11 mouse cellular contexts compared by ENCODE assay signal in genomic region chr15:80950055-80950454, GRCm38 (mm10). TPM values are rescaled to one million over a fixed set of nuclear protein-coding genes. Genes with fewer than 3 reads are reported as not detected.
DNase-seq lines count a peak whose midpoint lies in the region; ATAC-seq and TF ChIP-seq lines count a peak whose summit lies in the region.
"Had no signal": no experiment of that assay in that cellular context is flagged by ENCODE, and none has a peak within 500 bp of the region (broad histone marks: within the 10 kb centered on the region; RNA-seq: fewer than 3 reads in every experiment).

No protein-coding gene starts in this region.

- in situ Hi-C loops in CH12.LX (cut with MboI; ENCODE audit: low pct_ligation_motif_present, low pct_unique_long_range_greater_than_20kb, low sequenced_read_pairs) = loop anchor here (25.0 kb wide), 1 partner anchor 688 kb away; the partner anchor contains the start of genes Atf4 and Rps19bp1

- no peaks in the 10 kb centered on the region for H3K27me3 ChIP-seq in hindbrain, embryonic 12.5 days
- no peaks in the 10 kb centered on the region for H3K27me3 ChIP-seq in hindbrain, embryonic 14.5 days (ENCODE audit: control insufficient read depth, insufficient read depth, low read length)
- no peaks in the 10 kb centered on the region for H3K27me3 ChIP-seq in CH12.LX (replicated peaks)
- no peaks in the 10 kb centered on the region for H3K27me3 ChIP-seq in limb, embryonic 14.5 days (ENCODE audit: control insufficient read depth, insufficient read depth, low read length)

- H3K4me3 ChIP-seq in hindbrain, embryonic 12.5 days = no peak overlapping the region
- H3K4me3 ChIP-seq in hindbrain, embryonic 14.5 days (replicated peaks; ENCODE audit: low read length) = no peak overlapping the region
- H3K4me3 ChIP-seq in CH12.LX (replicated peaks in 1 of 3; ENCODE audit: low read depth in 2 of 3, low read length in 2 of 3, poor library complexity in 1 of 3) = peak overlapping the region in 2 of 3 experiments; percentile 84 to 92
- H3K4me3 ChIP-seq in bone marrow macrophage, adult 2 months (ENCODE audit: insufficient read depth, low read length) = peak overlapping the region; percentile 90
- 0 out of 2 replicates have a peak overlapping the region, but pooled peaks have one; percentile 68 for H3K4me3 ChIP-seq in limb, embryonic 14.5 days (replicated peaks; ENCODE audit: low read length)

- H3K36me3 ChIP-seq in hindbrain, embryonic 12.5 days = peaks cover 28% of the 10 kb centered on the region
- H3K36me3 ChIP-seq in hindbrain, embryonic 14.5 days (replicated peaks; ENCODE audit: control insufficient read depth, insufficient read depth) = peaks cover 30% of the 10 kb centered on the region
- peaks cover 29 to 46% of the 10 kb centered on the region in 2 experiments for H3K36me3 ChIP-seq in CH12.LX (replicated peaks in 1 of 2; ENCODE audit: control insufficient read depth in 1 of 2, insufficient read depth in 1 of 2, low read length in 1 of 2)
- peaks cover 31% of the 10 kb centered on the region for H3K36me3 ChIP-seq in limb, embryonic 14.5 days (ENCODE audit: control insufficient read depth, insufficient read depth, low read length)

- peaks cover 14% of the 10 kb centered on the region for H3K4me1 ChIP-seq in hindbrain, embryonic 12.5 days
- peaks cover 12% of the 10 kb centered on the region; the same call in 1 of the 2 replicates for H3K4me1 ChIP-seq in hindbrain, embryonic 14.5 days (replicated peaks; ENCODE audit: control insufficient read depth, insufficient read depth, low read length)
- peaks cover 11 to 30% of the 10 kb centered on the region in 2 experiments for H3K4me1 ChIP-seq in CH12.LX (ENCODE audit: control insufficient read depth in 1 of 2, insufficient read depth in 2 of 2)
- H3K4me1 ChIP-seq in bone marrow macrophage, adult 2 months (ENCODE audit: control insufficient read depth, insufficient read depth, low read length) = peaks cover 13% of the 10 kb centered on the region
- peaks cover 6% of the 10 kb centered on the region for H3K4me1 ChIP-seq in limb, embryonic 14.5 days (ENCODE audit: control insufficient read depth, insufficient read depth, low read length)

- no peak overlapping the region for H3K27ac ChIP-seq in hindbrain, embryonic 12.5 days
- no peak overlapping the region for H3K27ac ChIP-seq in hindbrain, embryonic 14.5 days
- H3K27ac ChIP-seq in CH12.LX (ENCODE audit: insufficient read depth, low read depth) = no peak overlapping the region
- no peak overlapping the region for H3K27ac ChIP-seq in bone marrow macrophage, adult 2 months (ENCODE audit: insufficient read depth, low read depth, low read length)
- no peak overlapping the region for H3K27ac ChIP-seq in limb, embryonic 14.5 days (replicated peaks; ENCODE audit: low read depth, low read length)

- TF ChIP-seq EP300 in CH12.LX (IDR thresholded peaks at IDR 0.05; ENCODE audit: low read length) = no peak

- no peak for TF ChIP-seq RAD21 in CH12.LX (IDR thresholded peaks at IDR 0.05; ENCODE audit: low read depth, low read length)

- TF ChIP-seq POLR2A in CH12.LX (IDR thresholded peaks at IDR 0.05; ENCODE audit: low read depth, low read length) = no peak
- TF ChIP-seq POLR2A in bone marrow macrophage, adult 2 months (IDR thresholded peaks at IDR 0.05; ENCODE audit: borderline replicate concordance, low read depth, low read length) = no peak
- no peak for TF ChIP-seq POLR2A in limb, embryonic 14.5 days (IDR thresholded peaks at IDR 0.05; ENCODE audit: borderline replicate concordance, extremely low read depth, insufficient read depth, insufficient read length)

- DNase-seq in hindbrain, embryonic 14.5 days (ENCODE audit: low spot score) = no peak
- DNase-seq in CH12.LX (ENCODE audit: extremely low read depth) = no peak
- DNase-seq in limb, embryonic 14.5 days (ENCODE audit: low spot score) = no peak
- no peak for DNase-seq in urinary bladder, postnatal 4 days (ENCODE audit: low spot score in 2 of 2)
- no peak for DNase-seq in adrenal gland, adult (ENCODE audit: inconsistent age in 2 of 2, low spot score in 1 of 2)
- no peak for DNase-seq in adrenal gland, adult 2 months
- DNase-seq: layer of hippocampus, postnatal 36 days; right cerebral cortex, postnatal 14 days; thymus, postnatal 4 days had no signal

- TF ChIP-seq CTCF in CH12.LX (conservative IDR thresholded peaks at IDR 0.05 in 1 of 2, IDR thresholded peaks at IDR 0.05 in 1 of 2; ENCODE audit: low read depth in 2 of 2, low read length in 2 of 2) = no peak
- TF ChIP-seq CTCF in bone marrow macrophage, adult 2 months (IDR thresholded peaks at IDR 0.05; ENCODE audit: low read depth, low read length) = no peak

- H3K9me3 ChIP-seq in hindbrain, embryonic 12.5 days (replicated peaks) = no peaks in the 10 kb centered on the region
- no peaks in the 10 kb centered on the region for H3K9me3 ChIP-seq in hindbrain, embryonic 14.5 days (ENCODE audit: control insufficient read depth, low read length)
- no peaks in the 10 kb centered on the region for H3K9me3 ChIP-seq in CH12.LX (replicated peaks; ENCODE audit: low read length)
- no peaks in the 10 kb centered on the region for H3K9me3 ChIP-seq in limb, embryonic 14.5 days (ENCODE audit: control insufficient read depth, low read length)

- peaks cover 29% of the 10 kb centered on the region for H3K79me2 ChIP-seq in CH12.LX (replicated peaks; ENCODE audit: control insufficient read depth, extremely low read depth, insufficient read depth, poor library complexity, severe bottlenecking)

- dilution Hi-C loops in CH12.LX (cut with MboI; ENCODE audit: extremely low pct_ligation_motif_present, extremely low pct_unique_long_range_greater_than_20kb, low sequenced_read_pairs) = no loop called here

- ATAC-seq in hindbrain, embryonic 12.5 days (ENCODE audit: low FRiP score) = no peak
- no peak for ATAC-seq in hindbrain, embryonic 14.5 days (ENCODE audit: low FRiP score)
- ATAC-seq in limb, embryonic 14.5 days (ENCODE audit: low FRiP score, low read depth) = no peak

- peak overlapping the region; percentile 4; the same call in 1 of the 2 replicates for H3K9ac ChIP-seq in hindbrain, embryonic 12.5 days
- H3K9ac ChIP-seq in hindbrain, embryonic 14.5 days = no peak overlapping the region
- no peak overlapping the region for H3K9ac ChIP-seq in CH12.LX (ENCODE audit: insufficient read depth, low read depth)
- H3K9ac ChIP-seq in limb, embryonic 14.5 days (ENCODE audit: low read depth, low read length, severe bottlenecking) = no peak overlapping the region

- H3K4me2 ChIP-seq in hindbrain, embryonic 12.5 days (replicated peaks) = no peak overlapping the region
- no peak overlapping the region for H3K4me2 ChIP-seq in hindbrain, embryonic 14.5 days (replicated peaks)
- peak overlapping the region; percentile 88; the same call in 1 of the 2 replicates for H3K4me2 ChIP-seq in CH12.LX (ENCODE audit: insufficient read depth, low read depth, poor library complexity, severe bottlenecking)
- no peak overlapping the region for H3K4me2 ChIP-seq in limb, embryonic 14.5 days (replicated peaks; ENCODE audit: low read depth, low read length, severe bottlenecking)

- WGBS in hindbrain, embryonic 12.5 days = 92% methylated on average over 7 of the region's 7 CpGs
- WGBS in hindbrain, embryonic 14.5 days = 92% methylated on average over 7 of the region's 7 CpGs
- WGBS in limb, embryonic 14.5 days = 91% methylated on average over 7 of the region's 7 CpGs

TF ChIP-seq in CH12.LX, 34 proteins besides CTCF, POLR2A, EP300 and RAD21:
- no peak for TF ChIP-seq MAFK (IDR thresholded peaks at IDR 0.05; ENCODE audit: insufficient replicate concordance, low read length)

RNA-seq across cellular contexts. Expression of gene Adsl, which starts 1.8 kb away (rescaled TPM):
- polyA plus RNA-seq in hindbrain, embryonic 12.5 days (2016; fragmentation: Nextera tagmentation; extraction: Ambion mirVana) = 114 and 117 TPM in 2 replicates
- 101 and 105 TPM in 2 replicates for polyA plus RNA-seq in hindbrain, embryonic 14.5 days (2014; fragmentation: Nextera tagmentation; extraction: Ambion mirVana)
- total RNA-seq in CH12.LX (2012; rRNA removed) (226 and 274 TPM in 2 replicates), CH12.LX (2014; rRNA removed) (341 and 356 TPM in 2 replicates)
- polyA plus RNA-seq in CH12.LX (2012; ENCODE audit: insufficient read length, low read depth) = 276 and 286 TPM in 2 replicates
- polyA plus RNA-seq in bone marrow macrophage, adult 2 months (2012; ENCODE audit: insufficient read depth, insufficient read length, missing spikeins) = 14.2 and 20.7 TPM in 2 replicates
- 93.4 and 101 TPM in 2 replicates for polyA plus RNA-seq in limb, embryonic 14.5 days (2012; rRNA removed)
- 114 and 117 TPM in 2 replicates for polyA plus RNA-seq in limb, embryonic 14.5 days (2014; fragmentation: Nextera tagmentation; extraction: Ambion mirVana)
- 10 to 100 TPM; 39.5 to 43.6 TPM for total RNA-seq in adrenal gland, adult 2 months (2021)
- polyA plus RNA-seq in adrenal gland, adult 2 months (2012; rRNA removed) = 36.9 and 42.0 TPM in 2 replicates

RNA-seq across cellular contexts. Expression of gene Sgsm3, which starts 27.5 kb away (rescaled TPM):
- polyA plus RNA-seq in hindbrain, embryonic 12.5 days (2016; fragmentation: Nextera tagmentation; extraction: Ambion mirVana) = 43.1 and 46.4 TPM in 2 replicates
- 54.3 and 61.8 TPM in 2 replicates for polyA plus RNA-seq in hindbrain, embryonic 14.5 days (2014; fragmentation: Nextera tagmentation; extraction: Ambion mirVana)
- total RNA-seq in CH12.LX (2012; rRNA removed) = 25.5 and 29.5 TPM in 2 replicates
- total RNA-seq in CH12.LX (2014; rRNA removed) = 14.4 and 15.5 TPM in 2 replicates
- polyA plus RNA-seq in CH12.LX (2012; ENCODE audit: insufficient read length, low read depth) = 15.0 and 19.9 TPM in 2 replicates
- 9.8 and 13.2 TPM in 2 replicates for polyA plus RNA-seq in bone marrow macrophage, adult 2 months (2012; ENCODE audit: insufficient read depth, insufficient read length, missing spikeins)
- 32.1 and 37.2 TPM in 2 replicates for polyA plus RNA-seq in limb, embryonic 14.5 days (2012; rRNA removed)
- 26.2 and 26.3 TPM in 2 replicates for polyA plus RNA-seq in limb, embryonic 14.5 days (2014; fragmentation: Nextera tagmentation; extraction: Ambion mirVana)
- total RNA-seq in adrenal gland, adult 2 months (2021) = 10 to 100 TPM; 18.9 to 24.2 TPM
- 17.6 and 27.3 TPM in 2 replicates for polyA plus RNA-seq in adrenal gland, adult 2 months (2012; rRNA removed)

Comparison
In these comparisons a context has a peak if more than half of its experiments do, and no peak if none do; other contexts are left out.
1. H3K4me3 ChIP-seq: peak in CH12.LX (2 of 3), bone marrow macrophage, adult 2 months (single experiment) and limb, embryonic 14.5 days (single experiment); none in hindbrain, embryonic 12.5 days (single experiment) and hindbrain, embryonic 14.5 days (single experiment).